Mouse (Mus musculus): ENCODE results near the gene Gzmm. TPM values are rescaled to one million over a fixed set of nuclear protein-coding genes. Genes with fewer than 3 reads are reported as not detected.

Gzmm gene
- polyA plus RNA-seq, 1 experiment from 2014 or later, result 0.65 TPM

DNA sequence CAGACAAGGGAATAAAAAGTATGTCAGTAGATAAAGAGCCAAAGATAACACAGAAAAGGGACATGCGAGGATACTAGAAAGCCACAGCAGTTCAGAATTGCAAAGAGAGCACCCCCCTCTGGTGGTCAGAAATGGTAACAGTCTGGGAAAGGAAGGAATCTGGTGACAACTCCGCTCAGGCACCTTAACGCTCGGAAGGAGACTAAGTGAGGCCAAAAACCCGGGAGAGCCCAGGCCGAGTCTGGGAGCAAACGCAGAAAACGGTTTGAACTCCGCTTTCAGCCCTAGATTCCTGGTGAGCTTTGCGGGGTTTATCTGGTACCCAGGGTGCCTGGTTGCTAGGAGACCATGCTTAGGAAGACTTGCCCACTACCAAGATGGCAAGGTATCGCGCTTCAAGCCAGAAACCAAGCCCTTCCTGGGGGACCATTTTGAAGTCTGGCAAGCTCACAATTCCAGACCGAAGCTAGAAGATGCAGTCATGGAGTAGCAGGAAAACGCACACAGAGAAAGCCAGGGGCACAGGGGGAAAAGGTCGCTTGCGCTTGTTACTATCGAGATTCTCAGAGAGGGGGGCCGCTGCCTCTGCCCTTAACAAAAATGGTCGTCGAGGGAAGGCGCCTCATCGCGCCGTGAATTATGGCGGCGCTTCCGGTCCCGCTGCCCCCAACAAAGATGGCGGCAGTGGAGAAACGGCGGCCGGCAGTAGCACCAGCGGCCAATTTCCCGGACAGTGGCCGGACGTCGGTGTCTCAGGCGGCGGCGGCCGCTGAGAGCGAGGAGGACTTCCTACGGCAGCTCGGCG lies 19.8 kb upstream of the Gzmm start, which contains the start of gene Tpgs1:
Gene Tpgs1 (plus strand): TSS at position 599 of the 805 bp plus-strand sequence.
- under 1% methylated on average over 45 of the region's 45 CpGs for WGBS

DNA sequence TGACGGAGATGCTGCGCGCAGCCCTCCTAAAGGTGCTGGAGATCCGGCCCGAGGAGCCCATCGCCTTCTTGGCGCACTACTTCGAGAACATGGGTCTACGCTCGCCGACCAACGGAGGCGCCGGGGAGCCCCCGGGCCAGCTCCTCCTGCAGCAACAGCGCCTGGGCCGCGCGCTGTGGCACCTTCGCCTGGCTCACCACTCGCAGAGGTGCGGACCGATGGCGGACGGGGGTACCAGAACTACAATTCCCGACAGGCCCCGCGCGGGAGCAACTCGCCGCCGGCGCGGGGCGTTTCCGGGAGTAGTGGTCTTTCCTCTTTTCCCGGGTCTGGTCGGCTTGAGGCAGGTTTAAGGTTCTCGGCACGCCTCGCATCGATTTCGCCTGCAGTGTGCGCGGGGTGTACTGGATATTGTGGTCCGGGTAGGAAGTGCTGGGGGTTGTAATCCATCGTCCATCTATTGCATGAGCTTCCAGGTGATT lies 19.2 kb upstream of the Gzmm start:
- ATAC-seq (ENCODE audit: low FRiP score, low read depth), result peak; percentile 65
- 0 out of 2 replicates have a peak, but pooled peaks cover 4% of the 10 kb centered on the region for H3K36me3 ChIP-seq
- under 1% methylated on average over 47 of the region's 47 CpGs for WGBS
- H3K9me3 ChIP-seq, result no peaks in the 10 kb centered on the region
- no peaks in the 10 kb centered on the region for H3K27me3 ChIP-seq (replicated peaks)
- peak overlapping the region; percentile 86 for H3K9ac ChIP-seq
- peak overlapping the region; percentile 91 for H3K4me3 ChIP-seq
- peak overlapping the region; percentile 93 for H3K4me2 ChIP-seq (replicated peaks)
- peak overlapping the region; percentile 92 for H3K27ac ChIP-seq
- peaks cover 27% of the 10 kb centered on the region for H3K4me1 ChIP-seq

More for the DNA sequence above, 19.8 kb upstream of the Gzmm start, which contains the start of gene Tpgs1:
- Histone ChIP-seq H3K36me3 (0 out of 2 replicates have a peak, but pooled peaks cover 4% of the 10 kb centered on the region), H3K4me2 (replicated peaks) (peak within 1 kb of the TSS; percentile 93), H3K4me1 (peaks cover 27% of the 10 kb centered on the region), H3K27ac (peak within 1 kb of the TSS; percentile 92), H3K27me3 (replicated peaks) (no peaks in the 10 kb centered on the region), H3K4me3 (peak within 1 kb of the TSS; percentile 91), H3K9ac (peak within 1 kb of the TSS; percentile 86), H3K9me3 (no peaks in the 10 kb centered on the region)
- peak; percentile 77 for ATAC-seq (ENCODE audit: low FRiP score, low read depth)

DNA sequence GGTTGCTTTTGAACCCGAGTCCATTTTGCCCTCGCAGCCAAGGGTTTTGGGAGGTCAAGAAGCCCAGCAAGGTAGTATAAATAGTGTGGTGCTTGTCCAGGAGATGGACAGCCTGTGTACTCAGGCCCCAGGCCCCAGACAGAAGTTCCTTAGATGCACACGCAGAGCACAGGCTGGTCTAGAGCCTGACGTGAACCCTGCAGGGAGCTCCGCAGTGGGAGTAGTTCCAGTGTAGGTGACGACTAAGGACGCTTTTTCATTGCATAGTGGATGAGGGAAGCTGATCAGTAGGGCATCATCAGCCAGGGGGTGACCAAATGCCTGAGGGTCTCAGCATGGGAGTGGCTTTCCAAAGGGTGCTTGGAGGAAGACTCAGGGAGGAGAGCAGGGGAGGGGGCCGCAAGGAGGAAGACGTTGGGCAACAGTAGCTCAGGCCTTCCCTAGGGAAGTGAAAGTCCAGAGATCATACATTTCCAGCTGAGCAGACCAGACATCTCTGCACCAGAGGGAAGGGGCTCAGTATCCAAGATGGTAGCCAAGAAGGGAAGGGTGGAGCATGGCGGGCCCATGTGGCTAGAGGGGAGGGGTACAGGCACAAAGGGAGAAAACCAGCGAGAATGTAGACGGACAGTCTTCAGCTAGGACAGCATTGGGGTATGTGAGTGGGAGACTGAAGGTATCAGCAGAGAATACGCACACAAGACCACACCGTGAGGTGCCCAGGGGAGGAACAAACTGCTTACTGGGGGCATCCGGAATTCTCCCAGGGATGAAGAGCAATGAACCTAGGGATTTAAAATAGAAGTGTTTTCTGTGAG lies 18.5 kb upstream of the Gzmm start:
- Histone ChIP-seq H3K36me3 (peaks cover 5% of the 10 kb centered on the region), H3K4me2 (replicated peaks) (peak overlapping the region; percentile 93), H3K9ac (peak overlapping the region; percentile 86), H3K9me3 (no peaks in the 10 kb centered on the region), H3K27ac (peak overlapping the region; percentile 92; the same call in 1 of the 2 replicates), H3K4me1 (peaks cover 27% of the 10 kb centered on the region), H3K27me3 (replicated peaks) (no peaks in the 10 kb centered on the region), H3K4me3 (peak overlapping the region; percentile 91)
- WGBS, result 26% methylated on average over 15 of the region's 15 CpGs
- ATAC-seq (ENCODE audit: low FRiP score, low read depth), result peak; percentile 22

DNA sequence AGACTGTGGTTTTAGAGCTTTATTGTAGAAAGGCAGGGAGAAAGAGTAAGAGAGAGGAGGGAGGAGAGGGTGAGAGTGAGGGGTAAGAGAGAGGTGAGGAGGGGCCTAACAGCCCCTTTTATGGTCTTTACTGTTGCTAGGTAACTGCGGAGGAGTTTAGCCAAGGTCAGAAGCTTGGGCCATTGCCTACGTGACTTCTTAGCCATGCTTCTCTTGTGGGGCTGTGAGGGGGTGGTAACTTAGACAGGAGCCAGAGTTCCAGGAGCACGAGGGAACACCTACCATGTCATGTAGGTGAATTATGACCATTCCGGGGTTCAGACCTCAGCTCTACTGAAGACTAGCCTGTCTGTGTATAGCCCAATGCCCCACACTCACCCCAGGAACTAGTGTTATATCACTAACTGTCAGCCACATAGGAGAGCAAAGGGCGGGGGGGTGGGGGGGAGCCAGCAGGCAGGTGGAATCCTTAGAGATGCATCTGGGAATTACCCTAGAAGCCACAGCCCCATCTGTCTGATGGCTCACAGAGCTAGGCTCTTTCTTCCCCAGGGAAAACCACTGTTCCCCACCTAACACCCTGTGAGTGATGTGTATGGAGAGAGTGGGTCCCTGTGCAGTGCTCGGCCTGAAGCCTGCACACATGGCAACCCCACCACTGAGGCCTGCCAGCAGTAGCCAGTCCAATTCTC lies 17.3 kb upstream of the Gzmm start:
- no peak for ATAC-seq (ENCODE audit: low FRiP score, low read depth)
- 26% methylated on average over 6 of the region's 6 CpGs for WGBS
- H3K27ac ChIP-seq, result no peak overlapping the region
- 0 out of 2 replicates have a peak overlapping the region, but pooled peaks have one; percentile 86 for H3K9ac ChIP-seq
- H3K9me3 ChIP-seq, result no peaks in the 10 kb centered on the region
- H3K4me2 ChIP-seq (replicated peaks), result peak overlapping the region; percentile 93
- H3K4me3 ChIP-seq, result no peak overlapping the region
- peaks cover 27% of the 10 kb centered on the region for H3K4me1 ChIP-seq
- peaks cover 14% of the 10 kb centered on the region for H3K36me3 ChIP-seq
- no peaks in the 10 kb centered on the region for H3K27me3 ChIP-seq (replicated peaks)

DNA sequence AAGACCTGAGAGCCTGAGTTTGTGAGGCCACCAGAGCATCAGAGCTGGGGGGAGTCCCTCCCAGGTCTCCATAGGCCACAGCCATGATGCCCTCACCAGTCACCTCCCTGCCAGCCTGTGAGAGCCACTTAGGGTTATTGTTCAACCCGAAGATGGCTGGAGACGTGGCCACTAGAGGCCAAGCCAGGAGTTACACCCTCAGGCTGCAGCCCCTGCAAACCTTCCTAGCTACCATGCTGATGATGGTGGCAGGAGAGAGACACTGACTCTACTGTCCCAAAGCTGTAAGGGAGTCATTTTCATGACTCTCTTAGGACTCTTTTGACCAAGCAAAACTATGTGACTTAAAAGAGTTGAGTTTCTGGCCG lies 16.7 kb upstream of the Gzmm start:
- 46% methylated on average over 3 of the region's 3 CpGs for WGBS
- H3K9ac ChIP-seq, result no peak overlapping the region
- no peak overlapping the region for H3K4me3 ChIP-seq
- H3K4me1 ChIP-seq, result peaks cover 27% of the 10 kb centered on the region
- no peaks in the 10 kb centered on the region for H3K9me3 ChIP-seq
- H3K27ac ChIP-seq, result no peak overlapping the region
- no peak for ATAC-seq (ENCODE audit: low FRiP score, low read depth)
- H3K27me3 ChIP-seq (replicated peaks), result no peaks in the 10 kb centered on the region
- H3K36me3 ChIP-seq, result peaks cover 17% of the 10 kb centered on the region
- no peak overlapping the region; the same call in 1 of the 2 replicates for H3K4me2 ChIP-seq (replicated peaks)

DNA sequence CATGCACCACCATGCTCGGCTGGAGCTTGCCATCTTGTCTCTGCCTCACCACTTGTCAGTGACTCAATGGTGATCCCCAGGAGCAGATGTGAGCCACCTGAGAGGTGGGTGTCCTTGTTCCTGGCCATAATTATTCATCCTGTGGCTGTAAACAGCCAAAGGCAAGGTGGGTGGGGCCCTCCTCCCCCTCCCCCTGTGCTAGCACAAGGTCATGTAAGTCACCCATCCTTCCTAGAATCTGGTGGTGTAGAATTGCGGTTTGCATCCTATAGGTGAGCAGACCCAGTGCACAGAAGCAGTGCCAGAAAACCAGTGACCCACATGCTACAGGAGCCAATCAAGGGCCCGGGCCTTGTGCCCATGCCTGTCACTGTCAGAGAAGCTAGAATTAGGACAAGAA lies 15.8 kb upstream of the Gzmm start:
- H3K27ac ChIP-seq, result no peak overlapping the region
- peaks cover 27% of the 10 kb centered on the region for H3K4me1 ChIP-seq
- H3K9ac ChIP-seq, result no peak overlapping the region
- H3K9me3 ChIP-seq, result no peaks in the 10 kb centered on the region
- no peak for ATAC-seq (ENCODE audit: low FRiP score, low read depth)
- H3K36me3 ChIP-seq, result peaks cover 17% of the 10 kb centered on the region
- 89% methylated on average over 3 of the region's 3 CpGs for WGBS
- H3K4me3 ChIP-seq, result no peak overlapping the region
- H3K27me3 ChIP-seq (replicated peaks), result no peaks in the 10 kb centered on the region
- no peak overlapping the region for H3K4me2 ChIP-seq (replicated peaks)

DNA sequence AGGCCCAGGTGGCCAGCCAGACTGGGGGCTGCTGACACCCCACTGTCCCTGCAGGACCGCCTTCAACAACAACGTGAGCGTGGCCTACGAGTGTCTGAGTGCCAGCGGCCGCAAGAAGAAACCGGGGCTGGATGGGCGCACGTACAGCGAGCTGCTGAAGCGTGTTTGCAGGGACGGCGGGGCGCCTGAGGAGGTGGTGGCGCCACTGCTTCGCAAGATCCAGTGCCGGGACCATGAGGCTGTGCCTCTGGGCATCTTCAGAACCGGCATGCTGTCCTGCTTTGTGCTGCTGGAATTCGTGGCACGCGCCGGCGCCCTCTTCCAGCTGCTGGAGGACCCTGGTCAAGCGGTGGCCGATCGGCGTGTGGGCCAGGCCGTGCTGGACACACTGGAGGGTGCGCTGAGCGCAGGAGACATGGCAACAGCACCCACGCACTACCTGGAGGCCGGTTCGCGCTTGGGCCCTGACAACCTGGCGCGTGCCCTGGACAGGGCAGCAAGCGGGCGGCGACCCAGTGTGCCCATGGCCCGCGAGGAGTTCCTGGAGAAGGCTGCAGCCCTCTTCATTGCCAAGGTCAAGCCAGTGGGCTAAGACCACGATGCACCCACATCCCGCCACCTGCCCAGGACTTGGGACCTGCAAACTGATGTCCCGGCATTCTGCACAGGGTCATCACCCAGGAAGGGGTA lies 13.3 kb upstream of the Gzmm start:
- Histone ChIP-seq H3K4me3 (no peak overlapping the region), H3K27me3 (replicated peaks) (no peaks in the 10 kb centered on the region), H3K36me3 (peaks cover 17% of the 10 kb centered on the region), H3K4me2 (replicated peaks) (no peak overlapping the region), H3K9ac (no peak overlapping the region), H3K4me1 (peaks cover 18% of the 10 kb centered on the region), H3K27ac (no peak overlapping the region), H3K9me3 (no peaks in the 10 kb centered on the region)
- no peak for ATAC-seq (ENCODE audit: low FRiP score, low read depth)
- WGBS, result 60% methylated on average over 44 of the region's 44 CpGs

DNA sequence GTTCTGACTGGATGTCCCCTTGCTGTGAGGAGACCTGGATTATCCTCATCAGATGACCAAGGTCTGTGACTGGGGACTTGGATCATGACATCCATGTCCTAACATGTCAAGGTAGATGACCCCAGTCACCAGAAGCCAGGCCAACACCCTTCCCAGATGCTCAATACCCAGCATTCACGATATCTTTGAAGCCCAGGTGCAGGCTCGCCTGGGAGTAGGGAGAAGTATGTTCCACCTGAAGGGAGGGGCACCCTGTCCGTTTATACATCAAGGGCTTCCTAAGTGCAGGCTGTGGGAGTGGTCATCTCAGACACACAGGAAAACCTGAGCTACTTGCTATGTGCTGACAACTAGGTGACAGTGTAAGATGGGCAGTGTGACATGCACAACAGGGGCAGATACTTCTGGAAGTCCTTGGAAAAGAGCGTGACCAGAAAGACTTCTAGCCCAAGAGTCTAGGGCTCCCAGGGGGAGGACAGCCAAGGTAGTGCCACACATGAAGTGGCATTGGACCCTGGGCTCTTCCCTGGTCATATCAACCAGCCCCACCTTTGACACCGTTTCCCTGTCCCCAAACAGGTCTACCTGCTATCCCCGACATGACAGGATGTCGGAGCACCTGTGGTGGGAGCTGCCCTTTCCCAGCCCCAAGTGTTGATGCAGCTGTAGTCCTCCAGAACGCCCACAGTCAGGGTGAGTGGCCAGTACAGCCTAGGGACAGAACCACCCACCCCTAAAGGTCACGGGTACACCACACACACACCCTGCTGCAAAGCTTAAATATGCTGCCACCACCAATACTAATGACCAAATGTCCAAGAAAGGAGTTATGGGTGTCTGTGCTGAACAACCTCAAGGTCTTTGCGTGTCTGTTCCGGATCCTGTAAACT lies 8.0 kb upstream of the Gzmm start:
- Histone ChIP-seq H3K4me2 (replicated peaks) (peak overlapping the region; percentile 92), H3K27me3 (replicated peaks) (no peaks in the 10 kb centered on the region), H3K9me3 (no peaks in the 10 kb centered on the region), H3K36me3 (peaks cover 23% of the 10 kb centered on the region), H3K9ac (peak overlapping the region; percentile 51), H3K27ac (peak overlapping the region; percentile 80), H3K4me3 (peak overlapping the region; percentile 74), H3K4me1 (peaks cover 25% of the 10 kb centered on the region)
- peak; percentile 26 for ATAC-seq (ENCODE audit: low FRiP score, low read depth)
- 38% methylated on average over 11 of the region's 11 CpGs for WGBS

DNA sequence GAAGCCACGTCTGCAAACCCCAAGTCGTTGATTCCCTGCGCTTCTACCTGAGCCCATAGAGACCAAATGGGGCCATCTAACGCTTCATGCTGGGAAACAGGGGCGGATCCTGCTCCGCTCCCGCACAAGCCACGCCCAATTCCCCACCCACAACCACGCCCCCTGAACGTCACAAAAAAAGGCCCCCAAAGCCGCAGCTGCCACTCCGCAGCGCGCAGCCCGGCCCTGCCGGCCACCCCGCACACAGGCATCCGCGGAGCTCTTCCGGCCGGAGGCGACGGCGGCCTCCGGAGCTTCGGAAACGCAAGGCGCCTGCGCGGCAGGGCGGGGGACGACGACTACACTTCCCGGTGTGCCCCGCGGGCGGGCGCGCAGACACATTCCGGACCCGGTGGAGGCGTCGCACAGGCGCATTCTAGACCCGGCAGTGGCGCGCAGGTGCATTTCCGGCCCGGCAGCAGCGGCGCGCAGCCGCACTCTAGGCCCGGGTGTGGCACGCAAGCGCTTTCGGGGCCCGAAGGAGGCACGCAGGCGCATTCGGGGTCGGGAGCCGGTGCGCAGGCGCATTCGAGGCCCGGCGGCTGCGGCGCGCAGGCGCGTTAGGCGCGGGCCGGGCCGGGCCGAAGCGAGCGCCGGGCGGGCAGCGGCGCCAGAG lies 7.1 kb upstream of the Gzmm start, which contains the start of gene Cdc34:
Gene Cdc34 (plus strand): TSS at position 605 of the 655 bp plus-strand sequence.
- peak; percentile 91 for ATAC-seq (ENCODE audit: low FRiP score, low read depth)
- Histone ChIP-seq H3K9ac (peak within 1 kb of the TSS; percentile 76), H3K4me1 (peaks cover 25% of the 10 kb centered on the region), H3K4me2 (replicated peaks) (peak within 1 kb of the TSS; percentile 92), H3K9me3 (no peaks in the 10 kb centered on the region), H3K27me3 (replicated peaks) (no peaks in the 10 kb centered on the region), H3K36me3 (peaks cover 26% of the 10 kb centered on the region), H3K4me3 (peak within 1 kb of the TSS; percentile 74), H3K27ac (peak within 1 kb of the TSS; percentile 80)
- WGBS, result under 1% methylated on average over 75 of the region's 84 CpGs

DNA sequence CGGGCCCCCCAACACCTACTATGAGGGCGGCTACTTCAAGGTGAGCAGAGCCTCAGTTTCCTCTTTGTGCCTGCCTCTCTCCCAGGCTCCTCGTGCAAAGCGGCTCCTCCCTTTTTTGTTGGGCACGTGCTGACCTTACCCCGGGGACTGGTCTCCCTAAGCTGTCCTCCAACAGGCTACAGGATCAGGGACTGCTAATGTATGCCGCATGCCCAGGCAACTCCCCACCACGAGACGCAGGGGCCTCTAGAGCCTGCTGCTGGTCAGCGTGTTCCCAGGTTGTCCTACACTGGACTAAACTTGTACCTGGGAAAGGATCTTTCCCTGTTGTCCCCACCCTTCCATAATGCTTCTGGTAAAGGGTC lies 6.3 kb upstream of the Gzmm start:
- H3K4me2 ChIP-seq (replicated peaks), result peak overlapping the region; percentile 92
- peak overlapping the region; percentile 76 for H3K9ac ChIP-seq
- H3K9me3 ChIP-seq, result no peaks in the 10 kb centered on the region
- peaks cover 33% of the 10 kb centered on the region for H3K36me3 ChIP-seq
- peak overlapping the region; percentile 80; the same call in 1 of the 2 replicates for H3K27ac ChIP-seq
- peak overlapping the region; percentile 74 for H3K4me3 ChIP-seq
- H3K4me1 ChIP-seq, result peaks cover 25% of the 10 kb centered on the region
- ATAC-seq (ENCODE audit: low FRiP score, low read depth), result no peak; the same call in 1 of the 2 replicates
- no peaks in the 10 kb centered on the region for H3K27me3 ChIP-seq (replicated peaks)
- WGBS, result 0% methylated on average over 10 of the region's 10 CpGs
